Comparison of ENCODE assay signal across 14 mouse cellular contexts in the genomic region with DNA sequence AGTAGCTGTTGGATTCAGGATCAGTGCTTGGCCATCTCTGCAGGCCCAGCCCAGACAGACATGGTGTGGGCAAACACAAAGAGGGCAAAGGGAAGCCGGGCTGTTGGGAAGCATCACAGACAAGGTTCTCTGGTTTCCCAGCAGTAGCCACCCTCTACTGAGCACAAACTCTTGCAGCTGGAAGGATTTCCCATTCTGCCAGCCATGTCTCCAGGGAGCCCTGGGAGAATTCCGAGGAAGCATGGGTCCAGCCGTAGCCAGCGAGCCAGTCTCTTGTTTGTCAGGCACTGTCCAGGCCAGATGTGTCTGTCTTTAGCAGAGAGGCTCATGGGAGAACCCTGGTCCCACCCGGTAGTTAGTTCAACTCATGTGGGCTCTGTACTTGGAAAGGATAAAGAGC.
DNase-seq lines count a peak whose midpoint lies in the region; ATAC-seq lines count a peak whose summit lies in the region.
"Had no signal": no experiment of that assay in that cellular context is flagged by ENCODE, and none has a peak within 500 bp of the region (broad histone marks: within the 10 kb centered on the region; RNA-seq: fewer than 3 reads in every experiment).

No protein-coding gene starts in this region.

- peak overlapping the region; percentile 37; the same call in 1 of the 2 replicates for H3K9ac ChIP-seq in kidney, embryonic 16.5 days (replicated peaks; ENCODE audit: low read length)
- H3K9ac ChIP-seq in embryonic facial prominence, embryonic 15.5 days = no peak overlapping the region
- H3K9ac ChIP-seq in heart, embryonic 15.5 days = no peak overlapping the region
- H3K9ac ChIP-seq: hindbrain, embryonic 13.5 days; liver, embryonic 14.5 days; midbrain, embryonic 15.5 days; neural tube, embryonic 15.5 days had no signal

- ATAC-seq in kidney, embryonic 16.5 days (ENCODE audit: low FRiP score, low TSS enrichment) = no peak
- no peak for ATAC-seq in embryonic facial prominence, embryonic 15.5 days (ENCODE audit: insufficient number of reproducible peaks, low FRiP score, low TSS enrichment, low read depth)
- ATAC-seq in heart, embryonic 15.5 days (replicated peaks; ENCODE audit: insufficient number of reproducible peaks, insufficient read depth, low FRiP score, low read depth) = no peak
- ATAC-seq: forebrain, embryonic 16.5 days; midbrain, embryonic 15.5 days had no signal

- no peaks in the 10 kb centered on the region for H3K27me3 ChIP-seq in kidney, embryonic 16.5 days (ENCODE audit: insufficient read depth, low read length)
- H3K27me3 ChIP-seq in embryonic facial prominence, embryonic 15.5 days = no peaks in the 10 kb centered on the region
- no peaks in the 10 kb centered on the region for H3K27me3 ChIP-seq in heart, embryonic 15.5 days
- H3K27me3 ChIP-seq: hindbrain, embryonic 13.5 days; midbrain, embryonic 15.5 days; neural tube, embryonic 15.5 days had no signal

- no peaks in the 10 kb centered on the region for H3K9me3 ChIP-seq in kidney, embryonic 16.5 days (ENCODE audit: low read length)
- no peaks in the 10 kb centered on the region for H3K9me3 ChIP-seq in embryonic facial prominence, embryonic 15.5 days (replicated peaks)
- H3K9me3 ChIP-seq in heart, embryonic 15.5 days (replicated peaks) = no peaks in the 10 kb centered on the region
- H3K9me3 ChIP-seq: hindbrain, embryonic 13.5 days; midbrain, embryonic 15.5 days; neural tube, embryonic 15.5 days had no signal

- WGBS in kidney, embryonic 16.5 days = 62% methylated on average over 5 of the region's 5 CpGs
- 68% methylated on average over 5 of the region's 5 CpGs for WGBS in embryonic facial prominence, embryonic 15.5 days
- WGBS in heart, embryonic 15.5 days = 69% methylated on average over 5 of the region's 5 CpGs

- H3K36me3 ChIP-seq in kidney, embryonic 16.5 days (ENCODE audit: insufficient read depth, low read length) = peaks cover 11% of the 10 kb centered on the region
- H3K36me3 ChIP-seq in embryonic facial prominence, embryonic 15.5 days = no peaks in the 10 kb centered on the region
- H3K36me3 ChIP-seq in heart, embryonic 15.5 days = no peaks in the 10 kb centered on the region
- H3K36me3 ChIP-seq: hindbrain, embryonic 13.5 days; midbrain, embryonic 15.5 days; neural tube, embryonic 15.5 days had no signal

- H3K4me2 ChIP-seq in kidney, embryonic 16.5 days (replicated peaks; ENCODE audit: low read depth, low read length) = no peak overlapping the region
- H3K4me2 ChIP-seq in embryonic facial prominence, embryonic 15.5 days (replicated peaks) = no peak overlapping the region
- H3K4me2 ChIP-seq in heart, embryonic 15.5 days = no peak overlapping the region
- H3K4me2 ChIP-seq: hindbrain, embryonic 13.5 days; midbrain, embryonic 15.5 days; neural tube, embryonic 15.5 days had no signal

- H3K4me3 ChIP-seq in kidney, embryonic 16.5 days (ENCODE audit: low read length) = no peak overlapping the region
- H3K4me3 ChIP-seq in embryonic facial prominence, embryonic 15.5 days (replicated peaks) = no peak overlapping the region
- no peak overlapping the region for H3K4me3 ChIP-seq in heart, embryonic 15.5 days
- H3K4me3 ChIP-seq: hindbrain, embryonic 13.5 days; midbrain, embryonic 15.5 days; neural tube, embryonic 15.5 days had no signal

- DNase-seq in kidney, adult 11 months = no peak
- DNase-seq in lung, postnatal 25 days (ENCODE audit: low spot score) = peak; percentile 35
- no peak for DNase-seq in left cerebral cortex, postnatal 36 days (ENCODE audit: low spot score in 2 of 2)
- no peak for DNase-seq in cerebellum, postnatal 14 days
- DNase-seq: right cerebral cortex, postnatal 4 days; thymus, adult 18-20 months had no signal

- peaks cover 58% of the 10 kb centered on the region for H3K4me1 ChIP-seq in kidney, embryonic 16.5 days (ENCODE audit: insufficient read depth, low read length)
- H3K4me1 ChIP-seq in embryonic facial prominence, embryonic 15.5 days = peaks cover 41% of the 10 kb centered on the region
- H3K4me1 ChIP-seq in heart, embryonic 15.5 days (replicated peaks) = peaks cover 57% of the 10 kb centered on the region

- intact Hi-C loops in left cerebral cortex, postnatal 36 days (cut with DNase I) = no loop called here

- peak overlapping the region; percentile 88 for H3K27ac ChIP-seq in kidney, embryonic 16.5 days (ENCODE audit: low read length)
- H3K27ac ChIP-seq in embryonic facial prominence, embryonic 15.5 days (replicated peaks) = peak overlapping the region; percentile 63; the same call in 1 of the 2 replicates
- H3K27ac ChIP-seq in heart, embryonic 15.5 days = peak overlapping the region; percentile 96
- H3K27ac ChIP-seq: liver, embryonic 14.5 days; midbrain, embryonic 15.5 days; neural tube, embryonic 15.5 days had no signal
